ENCODE assay signal across 10 mouse cellular contexts in the genomic region with DNA sequence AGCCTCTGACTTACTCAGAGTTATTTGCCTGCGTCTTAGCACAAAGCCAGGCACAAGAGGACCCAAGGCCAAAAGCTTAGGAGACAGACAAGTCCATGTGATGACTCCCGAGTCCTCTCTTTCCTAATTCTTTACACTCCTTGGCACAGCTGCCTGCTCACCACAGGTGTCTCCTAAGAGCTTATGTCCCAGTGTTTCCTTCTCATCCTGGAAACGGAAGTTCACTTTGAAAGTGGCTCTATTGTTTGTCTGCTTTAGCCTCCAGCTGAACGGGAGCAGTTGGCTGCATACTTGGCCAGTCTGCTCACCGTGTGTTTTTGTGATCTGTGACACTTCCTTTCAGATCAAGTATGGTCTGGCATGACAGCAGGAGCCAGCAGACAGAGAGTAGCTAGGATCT. TPM values are rescaled to one million over a fixed set of nuclear protein-coding genes. Genes with fewer than 3 reads are reported as not detected.
DNase-seq lines count a peak whose midpoint lies in the region; TF ChIP-seq lines count a peak whose summit lies in the region.
"Had no signal": no experiment of that assay in that cellular context is flagged by ENCODE, and none has a peak within 500 bp of the region (broad histone marks: within the 10 kb centered on the region; RNA-seq: fewer than 3 reads in every experiment).

No protein-coding gene starts in this region.

- H3K4me1 ChIP-seq in kidney, adult 2 months (ENCODE audit: control insufficient read depth, insufficient read depth, low read length): peaks cover 10% of the 10 kb centered on the region; the same call in 1 of the 2 replicates

- H3K36me3 ChIP-seq in kidney, adult 2 months (ENCODE audit: control insufficient read depth, insufficient read depth, low read length): no peaks in the 10 kb centered on the region

- 51% methylated on average over 5 of the region's 5 CpGs for WGBS in kidney, adult 2 months

- no peak for TF ChIP-seq CTCF in kidney, adult 2 months (conservative IDR thresholded peaks at IDR 0.05; ENCODE audit: insufficient read depth, insufficient read length, low read depth, low read length)

- no peak for TF ChIP-seq POLR2A in kidney, adult 2 months (IDR thresholded peaks at IDR 0.05; ENCODE audit: low read depth, low read length)

- H3K4me3 ChIP-seq in kidney, adult 2 months (ENCODE audit: insufficient read depth, low read depth, low read length): no peak overlapping the region

- DNase-seq in kidney, adult 2 months: peak; percentile 74
- no peak for DNase-seq in kidney, adult 11 months
- peak; percentile 11 for DNase-seq in cerebellum, adult 8-10 months
- peak; percentile 65 to 88 for DNase-seq in heart, adult 9 months (ENCODE audit: low spot score in 2 of 2)
- peak; percentile 28 to 38 for DNase-seq in kidney, postnatal 36 days
- DNase-seq in urinary bladder, postnatal 14 days (ENCODE audit: low spot score): no peak
- DNase-seq in spleen, postnatal 4 days (ENCODE audit: low spot score in 2 of 2): no peak
- no peak for DNase-seq in adrenal gland, adult 18-20 months (ENCODE audit: low spot score in 2 of 2)

- no peaks in the 10 kb centered on the region for H3K27me3 ChIP-seq in kidney, adult 2 months (replicated peaks; ENCODE audit: control insufficient read depth, insufficient read depth, low read length)

- H3K27ac ChIP-seq in kidney, adult 2 months (ENCODE audit: insufficient read depth, low read depth, low read length): peak overlapping the region; percentile 69

RNA-seq across cellular contexts. Expression of gene Adm, which starts 41.3 kb away (rescaled TPM):
- 12.0 and 13.2 TPM in 2 replicates for polyA plus RNA-seq in kidney, adult 2 months (2012; rRNA removed)
- total RNA-seq in adrenal gland, adult 18-20 months (2021): 10 to 100 TPM; 19.2 to 26.4 TPM
- total RNA-seq: common myeloid progenitor, adult 5-6 weeks; MEL had no signal

RNA-seq across cellular contexts. Expression of gene Sbf2, which starts 54.0 kb away (rescaled TPM):
- 23.3 and 24.9 TPM in 2 replicates for polyA plus RNA-seq in kidney, adult 2 months (2012; rRNA removed)
- 10 to 100 TPM; 32.7 to 36.6 TPM for total RNA-seq in adrenal gland, adult 18-20 months (2021)

Comparison
In these comparisons a context has a peak if more than half of its experiments do, and no peak if none do; other contexts are left out.
1. DNase-seq: peak in kidney, adult 2 months (single experiment), cerebellum, adult 8-10 months (single experiment), heart, adult 9 months (2 of 2) and kidney, postnatal 36 days (2 of 2); none in kidney, adult 11 months (single experiment), urinary bladder, postnatal 14 days (single experiment), spleen, postnatal 4 days (0 of 2) and adrenal gland, adult 18-20 months (0 of 2).